Mouse (Mus musculus) embryonic fibroblast, embryonic 13.5 days (primary cell): ENCODE measurements around the gene Ip6k1.

Source experiments
- CTCF ChIP-seq: IDR thresholded peaks from 2 replicates; pipeline ENCODE4 v1.5.1; 2011; ENCODE audit warnings: mild to moderate bottlenecking, control low read depth, low read length, moderate library complexity, borderline replicate concordance; ENCODE audit not compliant: insufficient read depth
- POLR2A ChIP-seq: IDR thresholded peaks from 2 replicates; pipeline ENCODE4 v1.6.1; 2011; ENCODE audit warnings: low read depth, mild to moderate bottlenecking, control low read depth, low read length, moderate library complexity

DNA sequence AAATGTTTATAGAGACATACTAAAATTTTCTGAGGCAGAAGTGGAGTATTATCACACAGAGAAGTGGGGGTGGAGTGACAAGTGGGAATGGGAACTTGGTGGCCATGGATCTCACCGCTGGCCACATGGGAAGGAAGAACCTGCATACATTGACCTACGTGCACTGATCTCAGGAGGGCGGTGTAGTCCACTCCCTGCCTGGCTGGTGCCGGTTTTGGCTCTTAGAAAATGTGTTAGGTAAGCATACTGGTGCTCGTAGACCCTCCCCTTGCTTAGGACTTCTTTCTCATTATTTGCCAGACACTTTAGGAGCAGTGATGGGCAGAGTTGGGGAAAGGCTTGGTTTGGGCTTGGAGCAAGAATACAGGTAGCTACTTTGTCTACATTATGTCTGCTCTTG is 5.7 kb downstream of the Ip6k1 start:
- TF ChIP-seq POLR2A: no peak
- TF ChIP-seq CTCF: no peak
